Mouse (Mus musculus) heart, adult 8-10 months (tissue): ENCODE results near the gene Rnf216. TPM values are rescaled to one million over a fixed set of nuclear protein-coding genes. Genes with fewer than 3 reads are reported as not detected.

Experiments
- DNase-seq: peaks from one replicate; pipeline ENCODE4 v3.0.0; 2022; ENCODE audit warnings: low spot score
- total RNA-seq, 4 experiments: library from RNA; stranded (reverse); gene quantifications; 2 replicates each; pipeline ENCODE4 v1.2.4; 2022

The Rnf216 gene
- total RNA-seq, 4 experiments from 2014 or later: 22.2 to 24.3 (median 24.0) TPM

GRCm38 (mm10) chr5:143053132-143053972, 59.4 kb downstream of the Rnf216 start:
- DNase-seq: no peak

DNA sequence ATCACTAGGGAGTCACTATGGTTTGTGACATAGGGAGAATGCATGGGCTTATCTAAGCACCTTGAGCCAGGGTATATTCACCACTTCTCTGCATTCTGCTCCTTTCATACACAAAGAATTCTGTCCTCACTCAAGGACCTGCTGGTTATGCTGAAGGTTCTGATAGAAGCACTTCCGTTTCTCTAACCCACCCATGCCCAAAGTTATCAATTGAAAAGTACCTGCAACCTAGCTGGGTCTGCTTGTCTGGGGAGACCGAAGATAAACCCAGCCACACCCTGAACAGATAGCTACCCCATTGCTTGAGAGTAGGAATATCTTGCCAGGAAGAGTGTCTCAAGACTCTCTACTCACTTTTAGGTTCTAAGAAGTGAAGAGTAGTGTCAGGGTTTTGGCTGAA, 60.1 kb downstream of the Rnf216 start:
- DNase-seq: no peak

GRCm38 (mm10) chr5:143051851-143052250, 60.9 kb downstream of the Rnf216 start:
- DNase-seq: no peak

GRCm38 (mm10) chr5:143050273-143050672, 62.5 kb downstream of the Rnf216 start:
- DNase-seq: no peak

- DNase-seq: no peak
Measured at GRCm38 (mm10) chr5:143049746-143050145, 63.0 kb downstream of the Rnf216 start.

DNA sequence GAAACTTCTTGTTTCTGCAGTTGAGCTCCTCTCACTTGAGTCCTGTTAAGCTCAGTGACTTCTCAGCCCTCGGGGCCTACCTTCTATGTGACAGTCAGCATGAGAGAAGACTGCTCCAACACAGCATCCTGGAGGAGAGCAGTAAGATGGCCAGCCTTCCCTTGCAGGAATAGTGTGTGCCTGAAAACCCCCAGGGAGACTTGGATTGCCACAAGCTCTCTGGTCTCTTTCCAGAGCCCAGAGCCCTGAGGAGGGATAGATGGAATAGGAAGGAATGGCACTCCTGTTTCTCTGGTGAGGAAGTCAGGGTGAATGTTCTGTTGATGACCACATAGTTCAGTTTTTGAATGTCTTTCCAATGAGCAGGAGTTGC, 63.8 kb downstream of the Rnf216 start:
- no peak for DNase-seq

GRCm38 (mm10) chr5:143048232-143049012, 64.4 kb downstream of the Rnf216 start:
- no peak for DNase-seq

DNA sequence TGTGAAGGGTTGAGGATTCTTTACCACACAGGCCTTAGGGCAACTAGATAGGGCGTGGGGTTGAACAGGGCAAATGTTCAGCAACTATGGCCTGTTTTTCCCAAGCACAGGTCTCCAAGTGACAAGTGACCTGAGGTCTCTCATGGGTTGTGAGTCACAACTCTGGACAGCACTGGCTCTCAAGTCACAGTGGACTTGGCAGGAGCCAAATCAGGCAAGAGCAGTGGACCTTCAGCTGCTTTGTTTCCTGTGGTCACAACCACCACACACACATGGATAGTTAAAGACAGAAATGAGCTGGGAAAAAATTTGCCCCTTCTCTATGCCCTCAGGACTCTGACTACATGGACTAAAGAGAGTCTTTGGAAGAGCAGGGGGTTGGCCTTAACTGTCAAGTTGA, 65.2 kb downstream of the Rnf216 start:
- no peak for DNase-seq

DNA sequence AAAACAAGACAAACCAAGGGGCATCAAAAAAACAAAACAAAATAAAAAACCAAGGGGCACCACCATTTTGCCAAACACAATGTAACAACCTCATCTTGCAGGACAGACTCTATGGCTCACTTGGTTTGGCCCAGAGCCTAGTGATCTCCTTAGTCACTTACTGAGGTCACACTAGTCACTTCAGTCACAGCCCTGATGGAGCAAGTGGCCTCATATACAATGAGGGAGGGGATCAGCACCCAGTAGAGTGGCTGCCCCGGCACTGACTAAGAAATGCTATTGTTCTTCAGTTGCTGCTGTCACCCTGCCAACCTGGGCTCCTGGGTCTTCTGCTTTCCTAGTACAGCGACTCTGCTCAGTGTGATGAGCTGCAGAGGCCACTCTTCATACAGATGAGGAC, 68.9 kb downstream of the Rnf216 start:
- no peak for DNase-seq

GRCm38 (mm10) chr5:143043285-143043684, 69.5 kb downstream of the Rnf216 start:
- no peak for DNase-seq

- no peak for DNase-seq
Measured at GRCm38 (mm10) chr5:143038794-143039193, 74.0 kb downstream of the Rnf216 start.

DNA sequence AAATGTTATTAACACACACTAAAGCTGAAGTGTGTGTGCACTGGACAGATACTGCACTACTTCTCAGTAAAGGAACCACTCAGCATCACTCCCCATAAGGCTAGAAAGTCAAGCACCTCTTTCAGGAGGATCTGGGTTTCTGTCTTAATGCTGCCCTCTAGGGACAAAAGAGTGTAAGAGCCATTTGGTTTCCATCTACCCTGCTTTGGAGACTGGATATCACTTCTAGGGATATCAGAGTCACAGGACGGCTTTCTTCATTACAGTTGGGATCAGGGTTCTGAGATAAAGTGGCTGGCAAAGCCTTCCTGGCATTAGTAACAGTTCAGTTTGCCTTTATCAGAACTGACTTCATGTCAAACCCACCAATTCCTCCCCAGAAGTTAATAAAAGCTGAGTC, 75.6 kb downstream of the Rnf216 start:
- DNase-seq: peak; percentile 71

- DNase-seq: no peak
Measured at GRCm38 (mm10) chr5:143036052-143036451, 76.7 kb downstream of the Rnf216 start.

GRCm38 (mm10) chr5:143035271-143035670, 77.5 kb downstream of the Rnf216 start:
- DNase-seq: no peak

GRCm38 (mm10) chr5:143034108-143034507, 78.7 kb downstream of the Rnf216 start:
- no peak for DNase-seq

DNA sequence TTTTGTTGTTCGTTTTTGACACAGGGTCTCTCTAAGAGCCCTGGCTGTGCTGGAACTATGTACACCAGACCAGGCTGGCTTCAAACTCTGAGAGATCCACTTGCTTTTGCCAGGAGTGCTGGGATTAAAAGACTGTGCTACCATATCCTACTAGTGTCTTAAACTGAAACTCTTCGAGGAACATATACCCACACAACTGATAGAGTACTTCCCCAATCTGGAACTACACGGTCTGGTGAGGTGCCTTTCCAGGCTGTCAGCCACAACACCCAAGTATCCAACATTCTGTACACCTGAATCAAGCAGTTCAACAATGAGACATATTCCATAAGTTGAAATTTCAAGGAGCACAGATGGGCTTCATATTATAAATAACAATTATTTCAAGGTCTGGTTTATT, 79.5 kb downstream of the Rnf216 start:
- DNase-seq: no peak

GRCm38 (mm10) chr5:143032639-143033146, 80.1 kb downstream of the Rnf216 start:
- no peak for DNase-seq

- no peak for DNase-seq
Measured at GRCm38 (mm10) chr5:143031681-143032080, 81.1 kb downstream of the Rnf216 start.

DNA sequence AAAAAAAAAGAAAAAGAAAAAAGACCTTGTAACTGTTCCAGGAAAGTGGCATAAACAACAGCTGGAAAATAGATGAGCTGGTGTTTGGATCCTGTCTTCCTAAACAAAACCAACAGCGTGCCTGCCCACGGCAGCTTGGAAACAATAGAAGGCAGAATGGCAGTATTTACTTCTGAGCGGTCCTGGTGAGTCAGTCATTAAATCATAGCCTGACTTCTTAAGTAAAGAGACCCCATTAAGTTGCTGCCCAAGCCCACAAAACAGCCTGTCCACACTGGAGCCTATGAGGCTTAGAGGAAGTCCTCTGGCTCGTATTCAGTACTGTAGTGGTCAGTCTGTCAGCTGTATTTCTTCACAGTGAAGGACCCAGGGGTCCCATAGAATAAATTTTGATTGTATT, 81.6 kb downstream of the Rnf216 start:
- DNase-seq: no peak

GRCm38 (mm10) chr5:143023887-143024286, 88.9 kb downstream of the Rnf216 start:
- DNase-seq: no peak

DNA sequence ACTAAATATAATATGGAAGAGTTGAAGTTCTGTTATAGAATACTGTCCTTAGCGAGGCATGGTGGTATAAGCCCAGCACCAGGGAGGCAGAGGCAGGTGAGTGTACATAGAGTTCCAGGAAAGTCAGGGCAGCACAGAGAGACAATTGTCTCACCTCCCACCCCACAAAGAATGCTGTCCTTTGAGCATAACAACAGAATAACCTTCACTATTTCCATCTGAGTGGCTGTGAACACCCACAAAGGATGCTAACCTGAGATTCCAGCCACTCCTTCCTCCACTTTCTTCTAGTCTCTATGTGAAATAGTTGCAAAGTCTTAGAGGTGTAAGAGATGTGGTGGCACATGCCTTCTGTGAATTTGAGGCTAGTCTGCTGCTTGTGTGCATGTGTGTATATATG, 89.8 kb downstream of the Rnf216 start:
- no peak for DNase-seq

DNA sequence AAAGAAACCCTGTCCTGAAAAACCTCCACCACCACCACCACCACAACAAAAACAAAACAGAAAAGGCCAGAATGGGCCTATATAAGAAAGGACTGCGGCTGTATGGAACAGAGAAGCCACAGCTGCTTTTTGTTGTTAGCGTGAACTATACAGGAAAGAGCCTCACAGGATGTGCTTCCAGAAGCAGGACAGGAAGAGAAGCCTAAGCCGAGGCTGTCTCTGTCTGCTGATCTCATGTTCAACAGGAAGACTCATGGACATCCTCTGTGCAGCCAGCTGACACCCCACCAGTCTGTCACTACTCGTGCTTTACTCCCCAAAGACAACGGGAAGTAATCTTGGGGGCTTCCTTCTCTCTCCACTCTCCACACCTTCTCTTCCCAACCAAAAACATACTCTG, 95.4 kb downstream of the Rnf216 start:
- DNase-seq: peak; percentile 40

- no peak for DNase-seq
Measured at GRCm38 (mm10) chr5:143009383-143009782, 103.4 kb downstream of the Rnf216 start.
